Mouse (Mus musculus) embryonic facial prominence, embryonic 10.5 days (tissue): ENCODE results near the gene Allc. TPM values are rescaled to one million over a fixed set of nuclear protein-coding genes. Genes with fewer than 3 reads are reported as not detected.

ENCODE experiments used
- DNase-seq: peaks from one replicate; pipeline ENCODE4 v3.0.0-alpha.2; 2017; ENCODE audit warnings: low spot score
- H3K27ac ChIP-seq: fragments of 300-500 bp; sonication (generic); replicated peaks from 2 replicates; pipeline ENCODE4 v1.5.1; 2016; ENCODE audit warnings: mild to moderate bottlenecking
- H3K27me3 ChIP-seq: fragments of 300-500 bp; sonication (generic); replicated peaks from 2 replicates; pipeline ENCODE4 v1.6.1; 2016; ENCODE audit warnings: low read depth, mild to moderate bottlenecking; ENCODE audit not compliant: poor library complexity, severe bottlenecking
- H3K36me3 ChIP-seq: fragments of 300-500 bp; sonication (generic); replicated peaks from 2 replicates; pipeline ENCODE4 v1.6.1; 2016; ENCODE audit warnings: mild to moderate bottlenecking, moderate library complexity
- H3K4me1 ChIP-seq: fragments of 300-500 bp; sonication (generic); 2 replicates; pipeline ENCODE4 v1.6.1; 2016
- H3K4me3 ChIP-seq: fragments of 300-500 bp; sonication (generic); 2 replicates; pipeline ENCODE4 v1.5.1; 2016; ENCODE audit warnings: mild to moderate bottlenecking, moderate library complexity
- H3K9me3 ChIP-seq: fragments of 300-500 bp; sonication (generic); 2 replicates; pipeline ENCODE4 v1.6.1; 2016; ENCODE audit warnings: mild to moderate bottlenecking
- WGBS: fragments of 180-500 bp; shearing (Covaris S2); methylation state at CpG from one replicate; pipeline ENCODE4 v1.1.7; 2016; 5-methylcytosine and 5-hydroxymethylcytosine counted together
- polyA plus RNA-seq: library from polyadenylated mRNA; unstranded; fragments of >200 nt; fragmentation: Nextera tagmentation; extraction: Ambion mirVana; gene quantifications from 2 replicates; pipeline ENCODE4 v1.2.1, GENCODE M21; 2016

Allc gene
- polyA plus RNA-seq, 1 experiment from 2014 or later = not detected

DNA sequence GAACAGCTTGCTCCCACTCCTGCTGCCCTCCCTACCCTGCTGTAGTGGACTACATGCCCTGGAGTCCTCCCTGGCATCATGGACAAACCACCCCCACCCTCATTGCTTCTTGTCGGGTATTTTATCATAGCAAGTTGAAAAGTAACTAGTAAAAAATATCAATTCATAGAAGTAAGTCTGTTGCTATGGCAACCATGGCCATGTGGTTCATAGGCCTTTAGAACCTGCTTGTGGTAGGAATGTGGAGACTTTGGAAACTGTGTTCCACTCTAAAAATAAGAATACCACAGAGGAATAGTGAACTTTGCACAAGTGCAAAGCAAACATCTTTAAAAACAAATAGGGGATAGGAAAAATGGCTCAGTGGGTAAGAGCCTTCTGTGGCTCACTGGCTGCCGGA is 10.1 kb downstream of the Allc start:
- no peaks in the 10 kb centered on the region for H3K27me3 ChIP-seq
- no peak overlapping the region for H3K4me3 ChIP-seq
- WGBS = 87% methylated on average over 2 of the region's 2 CpGs

GRCm38 (mm10) chr12:28552299-28552698 is 30.0 kb downstream of the Allc start, which contains the start of gene Dcdc2c:
Gene Dcdc2c, minus strand, starts transcription at chr12:28552399.
- H3K4me1 ChIP-seq = no peaks in the 10 kb centered on the region
- peaks cover 19% of the 10 kb centered on the region for H3K27me3 ChIP-seq
- no peak for DNase-seq
- no peaks in the 10 kb centered on the region for H3K9me3 ChIP-seq
- WGBS = 78% methylated on average over 15 of the region's 15 CpGs
- no peaks in the 10 kb centered on the region for H3K36me3 ChIP-seq
- no peak within 1 kb of the TSS for H3K27ac ChIP-seq
- no peak within 1 kb of the TSS for H3K4me3 ChIP-seq

More for the DNA sequence above, 10.1 kb downstream of the Allc start:
- H3K27ac ChIP-seq = no peak overlapping the region
- no peak for DNase-seq
- no peaks in the 10 kb centered on the region for H3K4me1 ChIP-seq
- H3K36me3 ChIP-seq = no peaks in the 10 kb centered on the region
- H3K9me3 ChIP-seq = 0 out of 2 replicates have a peak, but pooled peaks cover 4% of the 10 kb centered on the region

DNA sequence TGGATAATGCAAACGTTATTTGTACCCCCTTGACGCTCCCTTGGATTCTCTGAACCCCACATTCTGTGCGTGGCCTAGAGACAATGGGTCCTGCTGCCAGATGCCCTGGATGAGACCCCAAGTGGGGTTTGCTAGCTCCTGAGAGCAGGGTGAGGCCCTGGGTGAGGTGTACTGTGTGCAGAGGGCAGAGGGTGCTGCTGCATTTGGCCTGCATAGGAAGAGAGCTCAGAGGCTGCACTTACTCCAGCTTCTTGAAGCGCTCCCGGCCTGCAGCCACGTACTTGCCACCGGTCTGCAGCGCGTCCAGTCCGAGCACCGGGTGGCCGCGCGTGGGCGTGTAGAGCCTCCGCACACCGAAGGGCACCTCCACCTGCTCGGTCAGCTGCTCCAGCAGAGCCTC is 30.5 kb downstream of the Allc start:
- no peaks in the 10 kb centered on the region for H3K36me3 ChIP-seq
- no peak overlapping the region for H3K27ac ChIP-seq
- H3K9me3 ChIP-seq = no peaks in the 10 kb centered on the region
- H3K4me1 ChIP-seq = no peaks in the 10 kb centered on the region
- no peak overlapping the region for H3K4me3 ChIP-seq
- WGBS = 68% methylated on average over 18 of the region's 18 CpGs
- H3K27me3 ChIP-seq = peaks cover 19% of the 10 kb centered on the region
- no peak for DNase-seq

GRCm38 (mm10) chr12:28548887-28549286 is 33.4 kb downstream of the Allc start:
- DNase-seq = no peak
- Histone ChIP-seq H3K4me3 (no peak overlapping the region), H3K4me1 (no peaks in the 10 kb centered on the region), H3K9me3 (no peaks in the 10 kb centered on the region), H3K36me3 (no peaks in the 10 kb centered on the region), H3K27ac (no peak overlapping the region), H3K27me3 (peaks cover 19% of the 10 kb centered on the region)
- WGBS = 72% methylated on average over 4 of the region's 4 CpGs

DNA sequence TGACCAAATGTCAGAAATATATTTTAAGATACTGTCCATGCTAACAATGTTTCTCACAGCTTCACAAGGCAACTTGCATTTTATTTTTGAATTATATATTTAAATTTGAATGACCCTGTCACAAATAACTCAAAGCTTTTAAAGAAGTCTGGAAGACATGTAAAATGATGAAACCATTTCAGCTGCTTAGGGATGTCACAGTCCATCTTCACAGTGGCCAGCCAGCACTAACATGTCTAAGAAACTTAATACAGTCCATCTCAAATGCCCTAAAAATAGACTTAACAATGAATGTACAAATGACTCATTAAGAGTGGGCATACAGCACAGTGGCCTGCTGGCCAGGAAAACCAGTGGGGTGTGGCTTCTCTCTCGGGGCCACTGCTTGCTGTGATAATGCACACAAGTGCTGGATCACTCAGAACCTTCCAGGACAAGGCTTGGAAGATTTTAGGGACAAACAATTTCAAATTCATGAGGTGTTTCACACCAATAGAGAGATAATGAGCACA is 68.0 kb downstream of the Allc start:
- 0 out of 2 replicates have a peak, but pooled peaks cover 4% of the 10 kb centered on the region for H3K9me3 ChIP-seq
- DNase-seq = no peak
- no peak overlapping the region for H3K27ac ChIP-seq
- no peaks in the 10 kb centered on the region for H3K27me3 ChIP-seq
- H3K4me1 ChIP-seq = no peaks in the 10 kb centered on the region
- 71% methylated on average over 1 of the region's 1 CpGs for WGBS
- H3K4me3 ChIP-seq = no peak overlapping the region
- H3K36me3 ChIP-seq = no peaks in the 10 kb centered on the region

GRCm38 (mm10) chr12:28509699-28510280 is 72.5 kb downstream of the Allc start:
- Histone ChIP-seq H3K4me1 (no peaks in the 10 kb centered on the region), H3K4me3 (no peak overlapping the region), H3K27me3 (no peaks in the 10 kb centered on the region), H3K36me3 (no peaks in the 10 kb centered on the region), H3K27ac (no peak overlapping the region), H3K9me3 (0 out of 2 replicates have a peak, but pooled peaks cover 4% of the 10 kb centered on the region)
- 42% methylated on average over 5 of the region's 5 CpGs for WGBS
- no peak for DNase-seq

Other genes with a start within 250 kb of the Allc start
- gene Dcdc2c, start 30.1 kb downstream of the Allc start, polyA plus RNA-seq = 0.14 and 0.24 TPM in 2 replicates
- 0.10 and 0.31 TPM in 2 replicates for gene Colec11, start 40.9 kb upstream of the Allc start, polyA plus RNA-seq
- gene Rps7, start 53.4 kb upstream of the Allc start, polyA plus RNA-seq = 685 and 712 TPM in 2 replicates
- 34.3 and 35.1 TPM in 2 replicates for gene Rnaseh1, start 67.1 kb upstream of the Allc start, polyA plus RNA-seq
- gene Adi1, start 92.7 kb upstream of the Allc start, polyA plus RNA-seq = 56.9 and 62.2 TPM in 2 replicates
- 35.6 and 35.7 TPM in 2 replicates for gene Trappc12, start 167.9 kb upstream of the Allc start, polyA plus RNA-seq
- 43.4 and 44.5 TPM in 2 replicates for gene Eipr1, start 169.3 kb upstream of the Allc start, polyA plus RNA-seq